Mouse (Mus musculus) MEL (cell line): ENCODE results near the gene Crk.

Experiments used
- CTCF ChIP-seq, 3 experiments: IDR thresholded peaks in 2 of 3; conservative IDR thresholded peaks in 1 of 3; 2 replicates each; pipeline ENCODE4 v1.5.1; 2011 to 2012; ENCODE audit warnings: low read length in 3 of 3, low read depth in 2 of 3, mild to moderate bottlenecking in 2 of 3, improper control_type of control experiment in 1 of 3, inconsistent platforms in 1 of 3, mixed read lengths in 1 of 3, moderate library complexity in 1 of 3; ENCODE audit not compliant: control insufficient read depth in 1 of 3, insufficient read depth in 1 of 3, poor library complexity in 1 of 3, severe bottlenecking in 1 of 3
- E2F4 ChIP-seq: IDR thresholded peaks from 2 replicates; pipeline ENCODE4 v1.6.1; 2011; ENCODE audit warnings: low read depth, low read length, improper control_type of control experiment, borderline replicate concordance
- EP300 ChIP-seq, 2 experiments: IDR thresholded peaks; 2 replicates each; pipeline ENCODE4 v1.6.1; 2011; ENCODE audit warnings: improper control_type of control experiment in 2 of 2, low read length in 2 of 2, low read depth in 1 of 2, mild to moderate bottlenecking in 1 of 2
- GATA1 ChIP-seq: IDR thresholded peaks from 2 replicates; pipeline ENCODE4 v1.6.1; 2011; ENCODE audit warnings: low read depth, low read length, improper control_type of control experiment
- HCFC1 ChIP-seq: IDR thresholded peaks from 2 replicates; pipeline ENCODE4 v1.6.1; 2012; ENCODE audit warnings: low read depth, mild to moderate bottlenecking, inconsistent platforms, low read length, improper control_type of control experiment, moderate library complexity
- MAX ChIP-seq: IDR thresholded peaks from 2 replicates; pipeline ENCODE4 v1.6.1; 2011; ENCODE audit warnings: low read length, improper control_type of control experiment
- MAZ ChIP-seq: IDR thresholded peaks from 2 replicates; pipeline ENCODE4 v1.6.1; 2012; ENCODE audit warnings: low read depth, mild to moderate bottlenecking, inconsistent platforms, low read length, improper control_type of control experiment
- MYC ChIP-seq: IDR thresholded peaks from 2 replicates; pipeline ENCODE4 v1.6.1; 2011; ENCODE audit warnings: low read depth, mild to moderate bottlenecking, low read length, improper control_type of control experiment, moderate library complexity
- NELFE ChIP-seq: IDR thresholded peaks from 2 replicates; pipeline ENCODE4 v1.6.1; 2011; ENCODE audit warnings: low read depth, low read length, improper control_type of control experiment
- POLR2A ChIP-seq, 2 experiments: IDR thresholded peaks; 2 replicates each; pipeline ENCODE4 v1.6.1; 2011 to 2012; ENCODE audit warnings: low read length in 2 of 2, mild to moderate bottlenecking in 2 of 2, control low read depth in 1 of 2, improper control_type of control experiment in 1 of 2, low read depth in 1 of 2, moderate library complexity in 1 of 2; ENCODE audit not compliant: control insufficient read depth in 1 of 2, insufficient read depth in 1 of 2, poor library complexity in 1 of 2
- POLR2AphosphoS2 ChIP-seq: IDR thresholded peaks from 2 replicates; pipeline ENCODE4 v1.6.1; 2011; ENCODE audit warnings: low read length, improper control_type of control experiment
- TCF12 ChIP-seq: IDR thresholded peaks from 2 replicates; pipeline ENCODE4 v1.6.1; 2014; ENCODE audit warnings: low read depth, mild to moderate bottlenecking, inconsistent platforms, low read length, improper control_type of control experiment, moderate library complexity
- USF1 ChIP-seq: IDR thresholded peaks from 2 replicates; pipeline ENCODE4 v1.6.1; 2014; ENCODE audit warnings: low read depth, mild to moderate bottlenecking, inconsistent platforms, low read length, improper control_type of control experiment, moderate library complexity
- USF2 ChIP-seq, 2 experiments: IDR thresholded peaks; 2 replicates each; pipeline ENCODE4 v1.6.1; 2011 to 2012; ENCODE audit warnings: improper control_type of control experiment in 2 of 2, low read length in 2 of 2, borderline replicate concordance in 1 of 2, inconsistent platforms in 1 of 2, low read depth in 1 of 2, mild to moderate bottlenecking in 1 of 2; ENCODE audit not compliant: insufficient read depth in 1 of 2

DNA sequence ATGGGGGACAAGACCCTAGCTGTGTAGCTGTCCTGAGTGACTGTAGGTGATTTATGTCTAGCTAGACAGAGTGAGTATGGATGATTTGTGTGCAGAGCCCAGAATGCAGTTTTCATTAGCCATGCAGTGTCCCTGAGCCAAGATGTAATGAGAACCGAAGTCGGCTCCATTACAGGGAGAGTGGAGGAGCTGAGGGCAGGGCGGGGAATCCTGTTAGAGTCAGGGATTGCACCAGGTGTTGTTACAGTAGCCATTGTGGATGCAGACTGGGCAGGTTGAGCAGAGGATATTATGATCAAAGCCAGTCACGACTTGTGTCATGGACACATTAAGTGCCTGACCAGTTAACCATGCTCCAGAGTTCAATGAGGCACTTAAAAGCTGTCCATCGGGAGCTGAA is 35.7 kb upstream of the Crk start:
- TF ChIP-seq USF1 (no peak), CTCF (IDR thresholded peaks at IDR 0.05 in 2 of 3, conservative IDR thresholded peaks at IDR 0.05 in 1 of 3; ENCODE audit: control insufficient read depth in 1 of 3, insufficient read depth in 1 of 3, low read depth in 2 of 3, low read length in 3 of 3, poor library complexity in 1 of 3, severe bottlenecking in 1 of 3) (no peak), POLR2A (IDR thresholded peaks at IDR 0.05; ENCODE audit: control insufficient read depth in 1 of 2, insufficient read depth in 1 of 2, low read depth in 1 of 2, low read length in 2 of 2, poor library complexity in 1 of 2) (no peak), NELFE (no peak), USF2 (IDR thresholded peaks at IDR 0.05; ENCODE audit: borderline replicate concordance in 1 of 2, insufficient read depth in 1 of 2, low read depth in 1 of 2, low read length in 2 of 2) (no peak), MYC (no peak), MAX (no peak), EP300 (IDR thresholded peaks at IDR 0.05; ENCODE audit: low read depth in 1 of 2, low read length in 2 of 2) (no peak), E2F4 (no peak), POLR2AphosphoS2 (no peak), MAZ (no peak), HCFC1 (no peak), GATA1 (no peak), TCF12 (no peak)
